Mouse (Mus musculus): ENCODE measurements around the gene Ltbp2.

DNA sequence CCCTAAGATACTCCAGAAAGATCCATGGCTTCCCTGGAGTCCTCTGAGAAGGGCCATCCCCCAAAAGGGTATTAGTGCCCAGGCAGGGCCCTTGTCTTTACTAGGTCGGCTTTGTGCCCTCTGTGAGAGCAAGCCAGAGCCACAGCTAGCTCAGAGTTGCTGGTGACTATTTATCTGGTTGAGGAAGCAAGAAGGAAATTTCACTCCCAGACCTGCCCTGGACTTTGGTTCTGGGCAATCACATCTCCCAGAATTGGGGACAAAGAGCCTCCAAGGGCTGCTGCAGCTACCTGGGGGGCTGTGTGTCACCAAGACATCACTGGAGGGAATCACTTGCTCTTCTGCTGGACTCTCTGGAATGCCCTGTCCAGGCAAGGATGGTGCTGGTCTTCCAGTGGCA lies 70.3 kb downstream of the Ltbp2 start:
- TF ChIP-seq POLR2A (IDR thresholded peaks at IDR 0.05; ENCODE audit: borderline replicate concordance, control insufficient read depth, low read depth, low read length): no peak
- no peak for TF ChIP-seq CTCF (IDR thresholded peaks at IDR 0.05; ENCODE audit: control insufficient read depth, insufficient read depth, low read length)
